ENCODE assay signal across 12 mouse cellular contexts in the genomic region with DNA sequence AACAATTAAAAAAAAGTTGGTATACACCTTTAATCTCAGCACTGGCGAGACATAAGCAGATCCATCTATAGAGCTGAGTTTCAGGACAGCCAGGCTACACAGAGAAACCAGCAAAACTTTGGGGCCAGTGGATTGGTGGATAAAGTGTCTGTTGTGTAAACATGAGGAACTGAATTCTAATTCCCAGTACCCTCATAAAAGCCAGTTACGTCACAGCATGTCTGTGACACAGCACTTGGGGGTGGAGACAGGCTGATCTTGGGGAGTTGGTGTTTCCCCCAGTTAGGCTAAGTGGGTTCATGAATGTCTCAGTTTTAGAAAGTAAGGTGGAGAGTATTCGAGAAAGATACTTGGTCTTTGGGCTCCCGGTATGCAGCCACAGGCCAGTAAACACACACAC. TPM values are rescaled to one million over a fixed set of nuclear protein-coding genes. Genes with fewer than 3 reads are reported as not detected.
DNase-seq lines count a peak whose midpoint lies in the region; ATAC-seq lines count a peak whose summit lies in the region.
"Had no signal": no experiment of that assay in that cellular context is flagged by ENCODE, and none has a peak within 500 bp of the region (broad histone marks: within the 10 kb centered on the region; RNA-seq: fewer than 3 reads in every experiment).

No protein-coding gene starts in this region.

- no peak for DNase-seq in limb, embryonic 10.5 days (ENCODE audit: low spot score)
- no peak for DNase-seq in forebrain, embryonic 11.5 days (ENCODE audit: low spot score)
- peak; percentile 76 for DNase-seq in induced T-regulatory cell, adult 2 months (ENCODE audit: low read depth)
- no peak for DNase-seq in thymus, postnatal 4 days
- DNase-seq in cerebellum, adult 9-10 months = no peak
- DNase-seq: gastrocnemius, postnatal 14 days; heart, postnatal 14 days; kidney, adult 9 months had no signal

- peaks cover 7% of the 10 kb centered on the region; the same call in 1 of the 2 replicates for H3K36me3 ChIP-seq in limb, embryonic 12.5 days
- H3K36me3 ChIP-seq in limb, embryonic 10.5 days = peaks cover 10% of the 10 kb centered on the region
- H3K36me3 ChIP-seq in forebrain, embryonic 11.5 days (ENCODE audit: control insufficient read depth, insufficient read depth, low read length) = no peaks in the 10 kb centered on the region
- H3K36me3 ChIP-seq in heart, embryonic 12.5 days = peaks cover 6% of the 10 kb centered on the region; the same call in 1 of the 2 replicates
- H3K36me3 ChIP-seq: limb, embryonic 15.5 days had no signal

- 74% methylated on average over 4 of the region's 4 CpGs for WGBS in limb, embryonic 12.5 days
- WGBS in limb, embryonic 10.5 days = 90% methylated on average over 4 of the region's 4 CpGs
- WGBS in forebrain, embryonic 11.5 days = 77% methylated on average over 4 of the region's 4 CpGs
- 88% methylated on average over 4 of the region's 4 CpGs for WGBS in heart, embryonic 12.5 days

- peak overlapping the region; percentile 53; the same call in 1 of the 2 replicates for H3K27ac ChIP-seq in limb, embryonic 12.5 days
- H3K27ac ChIP-seq in limb, embryonic 10.5 days = no peak overlapping the region
- peak overlapping the region; percentile 37 for H3K27ac ChIP-seq in forebrain, embryonic 11.5 days (ENCODE audit: low read depth, low read length)
- no peak overlapping the region for H3K27ac ChIP-seq in heart, embryonic 12.5 days (ENCODE audit: poor library complexity, severe bottlenecking)
- H3K27ac ChIP-seq: limb, embryonic 15.5 days had no signal

- peaks cover 26% of the 10 kb centered on the region for H3K4me1 ChIP-seq in limb, embryonic 12.5 days (replicated peaks)
- peaks cover 25% of the 10 kb centered on the region for H3K4me1 ChIP-seq in limb, embryonic 10.5 days
- peaks cover 10% of the 10 kb centered on the region; the same call in 1 of the 2 replicates for H3K4me1 ChIP-seq in forebrain, embryonic 11.5 days (replicated peaks; ENCODE audit: control insufficient read depth, insufficient read depth, low read length)
- peaks cover 12% of the 10 kb centered on the region for H3K4me1 ChIP-seq in heart, embryonic 12.5 days (replicated peaks)

- H3K4me2 ChIP-seq in limb, embryonic 12.5 days = no peak overlapping the region
- H3K4me2 ChIP-seq in forebrain, embryonic 11.5 days (ENCODE audit: low read depth, low read length, severe bottlenecking) = no peak overlapping the region
- no peak overlapping the region for H3K4me2 ChIP-seq in heart, embryonic 12.5 days
- H3K4me2 ChIP-seq: limb, embryonic 15.5 days had no signal

- H3K4me3 ChIP-seq in limb, embryonic 12.5 days (replicated peaks) = no peak overlapping the region
- H3K4me3 ChIP-seq in limb, embryonic 10.5 days = no peak overlapping the region
- H3K4me3 ChIP-seq in forebrain, embryonic 11.5 days (ENCODE audit: low read depth, low read length) = no peak overlapping the region
- H3K4me3 ChIP-seq in heart, embryonic 12.5 days = no peak overlapping the region
- H3K4me3 ChIP-seq: limb, embryonic 15.5 days had no signal

- H3K9ac ChIP-seq in limb, embryonic 12.5 days (replicated peaks) = no peak overlapping the region
- no peak overlapping the region for H3K9ac ChIP-seq in forebrain, embryonic 11.5 days (ENCODE audit: low read length)
- no peak overlapping the region for H3K9ac ChIP-seq in heart, embryonic 12.5 days
- H3K9ac ChIP-seq: limb, embryonic 15.5 days had no signal

- no peak for ATAC-seq in limb, embryonic 12.5 days (ENCODE audit: insufficient number of reproducible peaks, insufficient read depth, low FRiP score, low TSS enrichment, low read depth)
- no peak for ATAC-seq in forebrain, embryonic 11.5 days (replicated peaks; ENCODE audit: low FRiP score)
- ATAC-seq in monocyte, adult 5-6 weeks (replicated peaks; ENCODE audit: insufficient number of reproducible peaks, low FRiP score, low TSS enrichment, poor library complexity, severe bottlenecking) = 0 out of 2 replicates have a peak, but pooled peaks have one; percentile 24
- ATAC-seq in heart, embryonic 12.5 days (ENCODE audit: insufficient number of reproducible peaks, low FRiP score) = no peak

- no peaks in the 10 kb centered on the region for H3K27me3 ChIP-seq in limb, embryonic 12.5 days
- H3K27me3 ChIP-seq in limb, embryonic 10.5 days (ENCODE audit: low read depth, poor library complexity, severe bottlenecking) = no peaks in the 10 kb centered on the region
- H3K27me3 ChIP-seq in forebrain, embryonic 11.5 days (ENCODE audit: control insufficient read depth, insufficient read depth, low read length) = no peaks in the 10 kb centered on the region
- no peaks in the 10 kb centered on the region for H3K27me3 ChIP-seq in heart, embryonic 12.5 days (replicated peaks)
- H3K27me3 ChIP-seq: limb, embryonic 15.5 days had no signal

- H3K9me3 ChIP-seq in limb, embryonic 12.5 days = no peaks in the 10 kb centered on the region
- no peaks in the 10 kb centered on the region for H3K9me3 ChIP-seq in limb, embryonic 10.5 days (replicated peaks)
- H3K9me3 ChIP-seq in forebrain, embryonic 11.5 days (ENCODE audit: control insufficient read depth, low read length) = no peaks in the 10 kb centered on the region
- H3K9me3 ChIP-seq in heart, embryonic 12.5 days (replicated peaks) = peaks cover 7% of the 10 kb centered on the region; the same call in 1 of the 2 replicates
- H3K9me3 ChIP-seq: limb, embryonic 15.5 days had no signal

RNA-seq across cellular contexts. Expression of a gene that starts 2.7 kb away (rescaled TPM):
- polyA plus RNA-seq in limb, embryonic 12.5 days (2016; fragmentation: Nextera tagmentation; extraction: Ambion mirVana) = 6.3 and 6.4 TPM in 2 replicates
- polyA plus RNA-seq in limb, embryonic 10.5 days (2016; fragmentation: Nextera tagmentation; extraction: Ambion mirVana) = 7.3 and 7.5 TPM in 2 replicates
- 10.1 and 10.4 TPM in 2 replicates for polyA plus RNA-seq in forebrain, embryonic 11.5 days (2014; fragmentation: Nextera tagmentation; extraction: Ambion mirVana)
- 7.1 to 16.9 TPM (median 9.6 TPM) in 3 replicates for total RNA-seq in monocyte, adult 5-6 weeks (2017)
- 5.4 and 5.7 TPM in 2 replicates for polyA plus RNA-seq in heart, embryonic 12.5 days (2016; fragmentation: Nextera tagmentation; extraction: Ambion mirVana)

Comparison
In these comparisons a context has a peak if more than half of its experiments do, and no peak if none do; other contexts are left out.
1. H3K27ac ChIP-seq: peak in limb, embryonic 12.5 days (single experiment) and forebrain, embryonic 11.5 days (single experiment); none in limb, embryonic 10.5 days (single experiment) and heart, embryonic 12.5 days (single experiment).